Mouse (Mus musculus): Measurements from ENCODE around the gene Sipa1.
A peak's percentile ranks its signal among the peaks of the same experiment; 100 is the strongest.

The Sipa1 gene

DNA sequence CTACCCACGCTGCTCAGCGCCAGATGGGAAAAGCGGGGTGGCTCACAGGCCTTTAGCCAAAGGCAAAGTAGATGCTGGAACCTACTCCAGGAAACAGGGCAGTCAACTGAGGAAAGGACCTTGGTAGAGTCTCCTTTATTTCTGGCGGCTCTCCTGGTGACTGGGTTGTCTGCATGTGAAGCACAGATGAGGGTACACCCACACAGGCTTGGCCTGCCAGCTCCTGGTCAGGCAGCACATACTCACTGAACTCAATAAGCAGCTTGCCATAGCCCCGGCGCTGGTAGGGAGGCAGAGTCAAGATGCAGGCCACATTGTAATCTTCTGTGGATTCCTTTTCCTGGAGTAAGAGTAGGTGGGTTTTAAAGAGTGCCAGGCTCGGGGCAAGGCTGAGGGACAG lies 58.4 kb downstream of the Sipa1 start:
- ATAC-seq (ENCODE audit: low TSS enrichment): no peak

DNA sequence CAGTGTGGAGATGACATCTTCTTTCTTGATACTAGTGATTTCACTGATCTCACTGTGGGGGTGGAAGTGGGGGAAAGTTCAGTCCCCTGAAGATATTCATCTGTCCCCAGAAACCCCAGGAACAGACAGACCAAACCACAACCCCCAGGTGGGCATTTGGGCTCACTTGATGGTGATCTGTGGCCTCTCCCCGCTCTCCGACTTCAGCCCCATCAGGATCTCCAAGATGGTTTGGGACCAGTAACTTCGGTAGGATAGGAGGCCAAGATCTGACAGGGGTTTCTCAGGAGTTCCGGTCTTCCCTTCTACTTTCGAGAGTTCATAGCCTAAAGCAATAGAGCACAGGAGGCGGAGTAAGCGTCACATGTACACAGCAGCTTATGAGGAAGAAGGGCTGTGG lies 59.8 kb downstream of the Sipa1 start:
- no peak for ATAC-seq (ENCODE audit: low TSS enrichment)

DNA sequence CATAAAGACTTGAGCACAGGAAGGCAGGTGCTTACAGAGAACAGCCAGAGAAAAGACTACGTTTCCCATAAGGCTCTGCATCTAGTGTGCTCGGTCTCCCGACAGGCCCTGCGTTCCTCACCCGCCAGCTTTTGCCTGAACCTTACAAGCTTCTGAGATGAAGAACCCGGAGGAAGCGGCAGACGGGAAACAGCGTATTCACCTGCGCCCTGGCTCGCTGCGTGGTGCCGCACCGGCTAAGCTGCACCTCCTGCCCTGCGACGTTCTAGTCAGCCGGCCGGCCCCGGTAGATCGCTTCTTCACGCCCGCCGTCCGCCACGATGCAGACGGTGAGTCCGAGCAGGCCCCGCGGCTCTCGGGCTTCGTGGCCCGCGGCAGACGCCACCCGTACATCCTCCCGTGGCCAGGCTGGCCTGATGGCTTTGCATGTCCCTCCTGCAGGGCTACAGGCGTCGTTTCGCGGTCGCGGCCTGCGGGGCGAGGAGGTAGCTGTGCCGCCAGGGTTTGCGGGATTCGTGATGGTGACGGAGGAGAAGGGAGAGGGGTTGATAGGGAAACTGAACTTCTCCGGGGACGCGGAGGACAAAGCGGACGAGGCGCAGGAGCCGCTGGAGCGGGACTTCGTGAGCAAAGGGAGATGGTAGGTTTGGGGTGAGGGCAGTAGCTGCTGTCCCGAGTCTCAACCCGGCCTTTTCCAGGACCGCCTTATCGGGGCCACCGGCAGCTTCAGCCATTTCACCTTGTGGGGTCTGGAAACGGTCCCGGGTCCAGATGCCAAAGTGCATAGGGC lies 61.6 kb downstream of the Sipa1 start, which contains the start of gene Rnaseh2c:
Gene Rnaseh2c, plus strand, starts transcription at position 122 of the 790 bp plus-strand sequence.
- ATAC-seq (ENCODE audit: low TSS enrichment): peak; percentile 97

Data from frontal cortex, adult (tissue).